10 mouse cellular contexts compared by ENCODE assay signal in genomic region chr6:86395021-86395420, GRCm38 (mm10). TPM values are rescaled to one million over a fixed set of nuclear protein-coding genes. Genes with fewer than 3 reads are reported as not detected.
DNase-seq lines count a peak whose midpoint lies in the region; ATAC-seq lines count a peak whose summit lies in the region.
"Had no signal": no experiment of that assay in that cellular context is flagged by ENCODE, and none has a peak within 500 bp of the region (broad histone marks: within the 10 kb centered on the region; RNA-seq: fewer than 3 reads in every experiment).

No protein-coding gene starts in this region.

- H3K9ac ChIP-seq in heart, embryonic 14.5 days (ENCODE audit: low read length), result peak overlapping the region; percentile 91
- peak overlapping the region; percentile 40; the same call in 1 of the 2 replicates for H3K9ac ChIP-seq in embryonic facial prominence, embryonic 13.5 days
- peak overlapping the region; percentile 93 for H3K9ac ChIP-seq in hindbrain, embryonic 12.5 days
- peak overlapping the region; percentile 90; the same call in 1 of the 2 replicates for H3K9ac ChIP-seq in midbrain, embryonic 12.5 days (replicated peaks)
- H3K9ac ChIP-seq in kidney, embryonic 14.5 days (ENCODE audit: low read depth, low read length), result no peak overlapping the region

- peaks cover 9 to 27% of the 10 kb centered on the region in 2 experiments for H3K4me1 ChIP-seq in heart, embryonic 14.5 days (ENCODE audit: control insufficient read depth in 2 of 2, insufficient read depth in 2 of 2, low read length in 2 of 2)
- H3K4me1 ChIP-seq in embryonic facial prominence, embryonic 13.5 days, result peaks cover 22% of the 10 kb centered on the region
- H3K4me1 ChIP-seq in hindbrain, embryonic 12.5 days, result peaks cover 20% of the 10 kb centered on the region
- H3K4me1 ChIP-seq in midbrain, embryonic 12.5 days, result peaks cover 26% of the 10 kb centered on the region
- H3K4me1 ChIP-seq in kidney, embryonic 14.5 days (ENCODE audit: control insufficient read depth, insufficient read depth, low read length), result peaks cover 15% of the 10 kb centered on the region

- intact Hi-C loops in heart, postnatal 25 days (cut with DNase I), result no loop called here

- 65% methylated on average over 9 of the region's 9 CpGs for WGBS in heart, embryonic 14.5 days
- 79% methylated on average over 9 of the region's 9 CpGs for WGBS in embryonic facial prominence, embryonic 13.5 days
- WGBS in hindbrain, embryonic 12.5 days, result 87% methylated on average over 9 of the region's 9 CpGs
- 90% methylated on average over 9 of the region's 9 CpGs for WGBS in midbrain, embryonic 12.5 days
- WGBS in kidney, embryonic 14.5 days, result 88% methylated on average over 9 of the region's 9 CpGs

- H3K27ac ChIP-seq in heart, embryonic 14.5 days (replicated peaks in 1 of 2; ENCODE audit: control insufficient read depth in 1 of 2, insufficient read depth in 1 of 2, low read depth in 2 of 2, low read length in 2 of 2), result 0 out of 4 replicates have a peak overlapping the region, but pooled peaks of 1 of the 2 experiments have one; percentile 8
- no peak overlapping the region for H3K27ac ChIP-seq in embryonic facial prominence, embryonic 13.5 days
- H3K27ac ChIP-seq in hindbrain, embryonic 12.5 days, result no peak overlapping the region
- H3K27ac ChIP-seq in midbrain, embryonic 12.5 days (replicated peaks), result no peak overlapping the region
- no peak overlapping the region for H3K27ac ChIP-seq in kidney, embryonic 14.5 days (ENCODE audit: low read depth, low read length)

- no peaks in the 10 kb centered on the region for H3K9me3 ChIP-seq in heart, embryonic 14.5 days (ENCODE audit: control insufficient read depth, low read length)
- H3K9me3 ChIP-seq in embryonic facial prominence, embryonic 13.5 days, result no peaks in the 10 kb centered on the region
- H3K9me3 ChIP-seq in hindbrain, embryonic 12.5 days (replicated peaks), result no peaks in the 10 kb centered on the region
- H3K9me3 ChIP-seq in midbrain, embryonic 12.5 days, result no peaks in the 10 kb centered on the region
- H3K9me3 ChIP-seq in kidney, embryonic 14.5 days (ENCODE audit: control insufficient read depth, low read length), result no peaks in the 10 kb centered on the region

- no peak for ATAC-seq in heart, embryonic 14.5 days (ENCODE audit: insufficient number of reproducible peaks, insufficient read depth, low FRiP score, low read depth)
- no peak for ATAC-seq in embryonic facial prominence, embryonic 13.5 days (ENCODE audit: insufficient number of reproducible peaks, insufficient read depth, low FRiP score, low TSS enrichment, low read depth)
- ATAC-seq in hindbrain, embryonic 12.5 days (ENCODE audit: low FRiP score), result no peak
- no peak for ATAC-seq in midbrain, embryonic 12.5 days (ENCODE audit: low FRiP score, low read depth)
- ATAC-seq in kidney, embryonic 14.5 days (ENCODE audit: low FRiP score, low TSS enrichment), result no peak
- no peak for ATAC-seq in inflammation-experienced regulatory T-cells, adult 6 months

- H3K27me3 ChIP-seq in heart, embryonic 14.5 days (ENCODE audit: control insufficient read depth, insufficient read depth, low read length), result no peaks in the 10 kb centered on the region
- peaks cover 4% of the 10 kb centered on the region; the same call in 1 of the 2 replicates for H3K27me3 ChIP-seq in embryonic facial prominence, embryonic 13.5 days
- no peaks in the 10 kb centered on the region for H3K27me3 ChIP-seq in hindbrain, embryonic 12.5 days
- no peaks in the 10 kb centered on the region for H3K27me3 ChIP-seq in midbrain, embryonic 12.5 days
- H3K27me3 ChIP-seq in kidney, embryonic 14.5 days (ENCODE audit: control insufficient read depth, insufficient read depth, low read length), result no peaks in the 10 kb centered on the region

- H3K4me2 ChIP-seq in heart, embryonic 14.5 days (ENCODE audit: low read length), result peak overlapping the region; percentile 79
- peak overlapping the region; percentile 69 for H3K4me2 ChIP-seq in embryonic facial prominence, embryonic 13.5 days
- H3K4me2 ChIP-seq in hindbrain, embryonic 12.5 days (replicated peaks), result peak overlapping the region; percentile 70
- peak overlapping the region; percentile 70 for H3K4me2 ChIP-seq in midbrain, embryonic 12.5 days (replicated peaks)
- no peak overlapping the region; the same call in 1 of the 2 replicates for H3K4me2 ChIP-seq in kidney, embryonic 14.5 days (replicated peaks; ENCODE audit: low read depth, low read length)

- no peak overlapping the region for H3K4me3 ChIP-seq in heart, embryonic 14.5 days (ENCODE audit: control insufficient read depth in 1 of 2, insufficient read depth in 1 of 2, low read depth in 1 of 2, low read length in 2 of 2)
- no peak overlapping the region; the same call in 1 of the 2 replicates for H3K4me3 ChIP-seq in embryonic facial prominence, embryonic 13.5 days
- peak overlapping the region; percentile 87; the same call in 1 of the 2 replicates for H3K4me3 ChIP-seq in hindbrain, embryonic 12.5 days
- H3K4me3 ChIP-seq in midbrain, embryonic 12.5 days, result peak overlapping the region; percentile 91
- no peak overlapping the region for H3K4me3 ChIP-seq in kidney, embryonic 14.5 days (ENCODE audit: low read length)

- no peak for DNase-seq in heart, postnatal 25 days (ENCODE audit: low spot score)
- DNase-seq in gastrocnemius, postnatal 25 days, result no peak

- H3K36me3 ChIP-seq in heart, embryonic 14.5 days (ENCODE audit: control insufficient read depth, insufficient read depth, low read length), result peaks cover 36% of the 10 kb centered on the region
- H3K36me3 ChIP-seq in embryonic facial prominence, embryonic 13.5 days, result peaks cover 40% of the 10 kb centered on the region
- peaks cover 30% of the 10 kb centered on the region for H3K36me3 ChIP-seq in hindbrain, embryonic 12.5 days
- H3K36me3 ChIP-seq in midbrain, embryonic 12.5 days, result peaks cover 35% of the 10 kb centered on the region
- H3K36me3 ChIP-seq in kidney, embryonic 14.5 days (ENCODE audit: control insufficient read depth, insufficient read depth, low read length), result peaks cover 31% of the 10 kb centered on the region

RNA-seq across cellular contexts. Expression of gene Pcyox1, which starts 1.9 kb away (rescaled TPM):
- 59.2 and 66.6 TPM in 2 replicates for polyA plus RNA-seq in heart, embryonic 14.5 days (2014; fragmentation: Nextera tagmentation; extraction: Ambion mirVana)
- total RNA-seq in heart, postnatal 25 days (2021), result 10 to 100 TPM; 62.1 to 72.9 TPM
- 80.4 and 89.2 TPM in 2 replicates for polyA plus RNA-seq in embryonic facial prominence, embryonic 13.5 days (2015; fragmentation: Nextera tagmentation; extraction: Ambion mirVana)
- 123 and 125 TPM in 2 replicates for polyA plus RNA-seq in hindbrain, embryonic 12.5 days (2016; fragmentation: Nextera tagmentation; extraction: Ambion mirVana)
- 128 and 129 TPM in 2 replicates for polyA plus RNA-seq in midbrain, embryonic 12.5 days (2016; fragmentation: Nextera tagmentation; extraction: Ambion mirVana)
- polyA plus RNA-seq in kidney, embryonic 14.5 days (2014; fragmentation: Nextera tagmentation; extraction: Ambion mirVana), result 40.9 and 96.4 TPM in 2 replicates
- 10 to 100 TPM in 1 of 3 experiments, 1 to 10 TPM in 2; 6.1 to 11.8 (median 6.8) TPM for polyA plus RNA-seq in inflammation-experienced regulatory T-cells, adult 6 months (2017; shearing (Covaris generic))
- total RNA-seq in gastrocnemius, postnatal 25 days (2021), result 10 to 100 TPM; 50.7 to 65.0 TPM

RNA-seq across cellular contexts. Expression of gene Tia1, which starts 9.0 kb away (rescaled TPM):
- polyA plus RNA-seq in heart, embryonic 14.5 days (2014; fragmentation: Nextera tagmentation; extraction: Ambion mirVana), result 133 and 140 TPM in 2 replicates
- 10 to 100 TPM; 26.6 to 27.1 TPM for total RNA-seq in heart, postnatal 25 days (2021)
- polyA plus RNA-seq in embryonic facial prominence, embryonic 13.5 days (2015; fragmentation: Nextera tagmentation; extraction: Ambion mirVana), result 279 and 301 TPM in 2 replicates
- polyA plus RNA-seq in hindbrain, embryonic 12.5 days (2016; fragmentation: Nextera tagmentation; extraction: Ambion mirVana), result 349 and 355 TPM in 2 replicates
- polyA plus RNA-seq in midbrain, embryonic 12.5 days (2016; fragmentation: Nextera tagmentation; extraction: Ambion mirVana), result 356 and 362 TPM in 2 replicates
- polyA plus RNA-seq in kidney, embryonic 14.5 days (2014; fragmentation: Nextera tagmentation; extraction: Ambion mirVana), result 187 and 236 TPM in 2 replicates
- 100 to 1,000 TPM in 2 of 3 experiments, 10 to 100 TPM in 1; 85.7 to 110 (median 100) TPM for polyA plus RNA-seq in inflammation-experienced regulatory T-cells, adult 6 months (2017; shearing (Covaris generic))
- 10 to 100 TPM; 18.7 to 23.4 TPM for total RNA-seq in gastrocnemius, postnatal 25 days (2021)

RNA-seq across cellular contexts. Expression of gene Snrpg, which starts 23.9 kb away (rescaled TPM):
- 330 and 384 TPM in 2 replicates for polyA plus RNA-seq in heart, embryonic 14.5 days (2014; fragmentation: Nextera tagmentation; extraction: Ambion mirVana)
- total RNA-seq in heart, postnatal 25 days (2021), result 10 to 100 TPM; 45.9 to 49.7 TPM
- 768 and 781 TPM in 2 replicates for polyA plus RNA-seq in embryonic facial prominence, embryonic 13.5 days (2015; fragmentation: Nextera tagmentation; extraction: Ambion mirVana)
- polyA plus RNA-seq in hindbrain, embryonic 12.5 days (2016; fragmentation: Nextera tagmentation; extraction: Ambion mirVana), result 394 and 521 TPM in 2 replicates
- polyA plus RNA-seq in midbrain, embryonic 12.5 days (2016; fragmentation: Nextera tagmentation; extraction: Ambion mirVana), result 580 and 612 TPM in 2 replicates
- 814 and 1,116 TPM in 2 replicates for polyA plus RNA-seq in kidney, embryonic 14.5 days (2014; fragmentation: Nextera tagmentation; extraction: Ambion mirVana)
- polyA plus RNA-seq in inflammation-experienced regulatory T-cells, adult 6 months (2017; shearing (Covaris generic)), result 100 to 1,000 TPM; 402 to 450 (median 421) TPM
- 10 to 100 TPM; 26.2 to 27.1 TPM for total RNA-seq in gastrocnemius, postnatal 25 days (2021)

RNA-seq across cellular contexts. Expression of gene Fam136a, which starts 29.6 kb away (rescaled TPM):
- 91.6 and 91.9 TPM in 2 replicates for polyA plus RNA-seq in heart, embryonic 14.5 days (2014; fragmentation: Nextera tagmentation; extraction: Ambion mirVana)
- total RNA-seq in heart, postnatal 25 days (2021), result 10 to 100 TPM; 25.2 to 29.7 TPM
- polyA plus RNA-seq in embryonic facial prominence, embryonic 13.5 days (2015; fragmentation: Nextera tagmentation; extraction: Ambion mirVana), result 125 TPM in 2 replicates
- 107 and 116 TPM in 2 replicates for polyA plus RNA-seq in hindbrain, embryonic 12.5 days (2016; fragmentation: Nextera tagmentation; extraction: Ambion mirVana)
- 118 and 120 TPM in 2 replicates for polyA plus RNA-seq in midbrain, embryonic 12.5 days (2016; fragmentation: Nextera tagmentation; extraction: Ambion mirVana)
- 154 and 156 TPM in 2 replicates for polyA plus RNA-seq in kidney, embryonic 14.5 days (2014; fragmentation: Nextera tagmentation; extraction: Ambion mirVana)
- 10 to 100 TPM; 52.7 to 54.8 (median 53.5) TPM for polyA plus RNA-seq in inflammation-experienced regulatory T-cells, adult 6 months (2017; shearing (Covaris generic))
- total RNA-seq in gastrocnemius, postnatal 25 days (2021), result 10 to 100 TPM; 16.0 to 16.3 TPM

RNA-seq across cellular contexts. Expression of gene Gm44790, which starts 31.4 kb away (rescaled TPM):
- polyA plus RNA-seq in heart, embryonic 14.5 days (2014; fragmentation: Nextera tagmentation; extraction: Ambion mirVana), result not detected in 2 replicates
- total RNA-seq in heart, postnatal 25 days (2021), result under 1 TPM in 1 of 2 experiments, not detected in 1; 0.36 TPM
- not detected in 2 replicates for polyA plus RNA-seq in embryonic facial prominence, embryonic 13.5 days (2015; fragmentation: Nextera tagmentation; extraction: Ambion mirVana)
- not detected in 2 replicates for polyA plus RNA-seq in hindbrain, embryonic 12.5 days (2016; fragmentation: Nextera tagmentation; extraction: Ambion mirVana)
- 0.68 and 0.81 TPM in 2 replicates for polyA plus RNA-seq in midbrain, embryonic 12.5 days (2016; fragmentation: Nextera tagmentation; extraction: Ambion mirVana)
- polyA plus RNA-seq in kidney, embryonic 14.5 days (2014; fragmentation: Nextera tagmentation; extraction: Ambion mirVana), result not detected in 2 replicates
- not detected for polyA plus RNA-seq in inflammation-experienced regulatory T-cells, adult 6 months (2017; shearing (Covaris generic))
- not detected for total RNA-seq in gastrocnemius, postnatal 25 days (2021)
- total RNA-seq: CH12.LX; common myeloid progenitor, adult 5-6 weeks had no signal

Comparison
In these comparisons a context has a peak if more than half of its experiments do, and no peak if none do; other contexts are left out.
1. H3K4me3 ChIP-seq: peak in hindbrain, embryonic 12.5 days (single experiment) and midbrain, embryonic 12.5 days (single experiment); none in heart, embryonic 14.5 days (0 of 2), embryonic facial prominence, embryonic 13.5 days (single experiment) and kidney, embryonic 14.5 days (single experiment).